Mouse (Mus musculus) cortical plate, adult 2 months (tissue): ENCODE measurements around the gene Nub1. TPM values are rescaled to one million over a fixed set of nuclear protein-coding genes. Genes with fewer than 3 reads are reported as not detected.

Experiments used
- H3K27ac ChIP-seq: fragments of 200-500 bp; 2 replicates; pipeline ENCODE4 v1.5.1; 2012; ENCODE audit warnings: low read length, control low read depth, inconsistent platforms; ENCODE audit not compliant: insufficient read depth
- H3K4me1 ChIP-seq: fragments of 200-500 bp; 2 replicates; pipeline ENCODE4 v1.6.1; 2011; ENCODE audit warnings: low read length; ENCODE audit not compliant: control insufficient read depth, insufficient read depth
- H3K4me3 ChIP-seq: fragments of 200-500 bp; 2 replicates; pipeline ENCODE4 v1.5.1; 2011; ENCODE audit warnings: mild to moderate bottlenecking, low read length, control low read depth; ENCODE audit not compliant: insufficient read depth
- CTCF ChIP-seq: fragments of 200-500 bp; IDR thresholded peaks from 2 replicates; pipeline ENCODE4 v1.5.1; 2011; ENCODE audit warnings: mild to moderate bottlenecking, control low read depth, low read length; ENCODE audit not compliant: insufficient read depth; ENCODE audit errors: extremely low read depth
- POLR2A ChIP-seq: fragments of 200-500 bp; IDR thresholded peaks from 2 replicates; pipeline ENCODE4 v1.6.1; 2011; ENCODE audit warnings: mild to moderate bottlenecking, low read length, control low read depth; ENCODE audit not compliant: insufficient read depth; ENCODE audit errors: extremely low read depth
- polyA plus RNA-seq: library from polyadenylated mRNA; depleted of rRNA; stranded (reverse); fragments of >200 nt; gene quantifications from 2 replicates; pipeline ENCODE4 v1.2.3, GENCODE M21; 2012

Gene Nub1
- polyA plus RNA-seq, 1 experiment, result 81.2 TPM

DNA sequence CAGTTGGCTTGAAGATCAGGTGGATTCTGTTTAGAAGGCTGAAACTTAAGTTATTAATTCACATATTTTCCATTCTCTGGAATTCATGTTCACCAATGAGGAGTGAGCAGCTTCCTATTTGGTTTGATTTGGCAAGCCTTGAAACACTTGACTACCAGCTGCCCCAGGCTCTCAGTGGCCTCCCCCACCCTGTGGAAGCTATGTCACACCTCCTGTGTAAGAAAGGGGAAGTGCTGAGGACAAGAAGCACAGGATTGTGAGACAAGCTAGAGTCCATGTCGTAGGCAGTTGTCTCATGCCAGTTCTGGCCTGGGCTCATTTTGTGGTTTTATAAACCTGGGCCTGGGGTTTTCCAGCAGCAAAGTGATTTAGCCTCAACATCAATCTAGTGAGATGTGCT lies 2.4 kb downstream of the Nub1 start:
- no peaks in the 10 kb centered on the region; the same call in 1 of the 2 replicates for H3K4me1 ChIP-seq
- H3K27ac ChIP-seq, result no peak overlapping the region
- no peak overlapping the region for H3K4me3 ChIP-seq
- no peak for TF ChIP-seq CTCF
- no peak for TF ChIP-seq POLR2A

DNA sequence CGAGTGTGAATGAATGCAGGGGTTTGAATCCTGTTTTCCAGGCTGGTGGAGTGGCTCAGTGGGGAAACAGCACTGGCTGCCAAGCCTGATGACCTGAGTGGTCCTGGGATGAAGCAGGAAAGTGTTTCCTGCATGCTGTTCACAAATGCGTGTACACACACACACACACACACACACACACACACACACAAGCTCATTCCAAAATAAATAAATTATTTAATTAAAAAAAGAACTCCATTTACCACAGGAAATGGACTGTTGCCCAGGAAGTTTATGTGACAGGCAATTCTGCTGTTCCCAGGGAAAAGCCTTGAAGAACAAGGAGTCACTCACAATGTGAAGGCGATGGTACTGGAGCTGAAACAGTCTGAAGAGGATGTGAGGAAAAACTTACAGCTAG lies 11.4 kb downstream of the Nub1 start:
- H3K4me3 ChIP-seq, result no peak overlapping the region
- no peak overlapping the region for H3K27ac ChIP-seq
- no peak for TF ChIP-seq POLR2A
- no peak for TF ChIP-seq CTCF
- H3K4me1 ChIP-seq, result no peaks in the 10 kb centered on the region

GRCm38 (mm10) chr5:24701271-24701670 lies 15.9 kb downstream of the Nub1 start:
- Histone ChIP-seq H3K4me1 (no peaks in the 10 kb centered on the region), H3K4me3 (no peak overlapping the region), H3K27ac (no peak overlapping the region)
- no peak for TF ChIP-seq POLR2A
- no peak for TF ChIP-seq CTCF

DNA sequence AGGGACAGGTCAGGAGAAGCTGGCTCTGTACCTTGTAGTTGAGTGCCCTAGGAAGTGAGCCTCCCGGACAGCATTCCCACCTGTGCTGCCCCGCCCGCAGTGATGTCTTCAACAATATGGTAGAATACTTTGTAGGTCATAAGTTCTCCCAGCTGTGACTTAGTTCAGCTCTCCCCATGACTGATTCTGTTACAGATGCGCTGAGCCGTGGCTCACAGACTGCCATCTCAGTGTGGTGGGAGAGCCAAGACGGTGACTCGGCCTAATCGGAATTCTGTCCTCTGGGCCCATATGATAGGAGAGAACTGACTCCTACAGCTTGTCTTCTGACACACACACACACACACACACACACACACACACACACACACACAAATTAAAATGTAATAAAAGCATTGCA lies 19.3 kb downstream of the Nub1 start:
- no peak overlapping the region for H3K4me3 ChIP-seq
- TF ChIP-seq CTCF (no peak), POLR2A (no peak)
- no peak overlapping the region for H3K27ac ChIP-seq

DNA sequence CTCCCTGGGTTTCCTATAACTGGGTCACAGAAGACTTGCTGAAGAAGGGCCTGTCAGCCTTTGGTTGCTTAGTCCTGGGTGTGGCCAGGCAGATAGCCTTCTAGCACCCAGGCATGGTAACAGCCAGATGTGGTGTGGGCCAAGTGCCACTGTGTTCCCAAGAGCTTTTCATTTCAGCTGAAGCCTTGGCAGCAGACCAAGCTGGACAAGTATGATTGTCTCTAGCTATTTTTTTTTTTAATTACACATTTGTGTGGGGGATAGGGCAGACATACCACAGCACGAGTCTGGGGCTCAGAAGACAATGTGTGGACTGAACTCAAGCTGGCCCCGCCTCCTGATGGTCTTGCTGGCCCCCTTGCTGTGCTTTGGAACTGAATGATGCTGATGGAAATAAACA lies 24.6 kb downstream of the Nub1 start:
- H3K27ac ChIP-seq, result no peak overlapping the region
- no peaks in the 10 kb centered on the region for H3K4me1 ChIP-seq
- TF ChIP-seq CTCF (no peak), POLR2A (no peak)
- no peak overlapping the region for H3K4me3 ChIP-seq

More for the DNA sequence above, 19.3 kb downstream of the Nub1 start:
- H3K4me1 ChIP-seq, result no peaks in the 10 kb centered on the region

DNA sequence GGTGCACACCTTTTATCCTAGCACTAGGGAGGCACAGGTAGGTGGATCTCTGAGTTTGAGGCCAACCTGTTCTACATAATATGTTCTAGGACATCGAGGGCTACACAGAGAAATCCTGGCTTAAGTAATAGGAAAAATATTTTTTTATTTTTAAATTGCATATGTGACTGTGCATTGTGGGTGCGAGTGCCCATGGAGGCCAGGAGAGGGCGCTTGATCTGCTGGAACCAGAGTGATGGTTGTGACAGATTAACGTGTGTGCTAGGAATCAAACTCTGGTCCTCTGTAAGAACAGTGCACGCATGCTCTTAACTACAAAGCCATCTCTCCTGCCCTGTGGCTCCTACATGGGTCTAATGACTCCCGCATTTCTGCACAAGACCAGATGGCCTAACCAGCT lies 26.3 kb downstream of the Nub1 start:
- H3K4me1 ChIP-seq, result no peaks in the 10 kb centered on the region
- TF ChIP-seq POLR2A, result no peak
- no peak for TF ChIP-seq CTCF
- H3K27ac ChIP-seq, result no peak overlapping the region
- no peak overlapping the region for H3K4me3 ChIP-seq

DNA sequence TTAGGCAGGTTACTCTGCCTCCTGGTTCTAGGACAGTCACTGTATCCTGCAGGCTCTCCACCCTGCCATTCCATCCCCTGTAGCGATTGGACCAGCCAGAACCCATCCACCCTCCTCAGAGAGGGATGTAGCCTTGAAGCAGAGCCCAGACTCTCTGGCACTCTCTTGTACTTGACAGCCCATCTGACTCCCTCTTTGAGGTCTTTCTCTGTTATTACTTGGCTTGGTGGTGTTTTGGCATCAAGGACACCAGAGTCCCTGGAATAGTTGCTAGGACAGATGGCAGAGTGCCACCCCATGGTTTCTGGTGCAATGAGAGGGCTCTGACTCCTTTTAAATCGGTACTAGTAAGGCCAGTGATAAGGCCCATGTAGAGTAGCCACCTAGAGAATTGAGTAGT lies 27.9 kb downstream of the Nub1 start:
- H3K4me3 ChIP-seq, result no peak overlapping the region
- H3K4me1 ChIP-seq, result no peaks in the 10 kb centered on the region
- no peak overlapping the region for H3K27ac ChIP-seq
- TF ChIP-seq POLR2A (no peak), CTCF (no peak)

- H3K4me3 ChIP-seq, result no peak overlapping the region
- no peaks in the 10 kb centered on the region for H3K4me1 ChIP-seq
- no peak overlapping the region for H3K27ac ChIP-seq
- TF ChIP-seq CTCF (no peak), POLR2A (no peak)
Measured at GRCm38 (mm10) chr5:24713987-24714386, 28.7 kb downstream of the Nub1 start.

DNA sequence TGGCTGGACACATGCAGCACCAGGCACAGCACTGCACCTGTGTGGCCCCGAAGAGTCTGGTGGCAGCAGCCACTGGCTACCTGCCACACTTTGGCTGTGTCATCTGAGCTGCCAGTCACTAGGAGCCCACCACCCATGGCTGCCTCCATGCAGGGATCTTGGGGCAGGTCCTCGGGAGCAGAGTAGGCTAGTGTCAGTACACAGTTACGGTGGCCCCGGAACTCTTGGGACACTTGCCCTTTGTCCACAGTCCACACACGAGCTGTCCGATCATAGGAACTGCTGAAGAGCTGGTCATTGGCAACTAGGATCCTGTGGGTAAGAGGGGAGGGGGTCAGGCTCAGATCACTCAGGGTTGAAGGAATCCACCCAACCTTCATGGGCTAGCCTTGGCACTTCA lies 32.7 kb downstream of the Nub1 start:
- H3K27ac ChIP-seq, result no peak overlapping the region

DNA sequence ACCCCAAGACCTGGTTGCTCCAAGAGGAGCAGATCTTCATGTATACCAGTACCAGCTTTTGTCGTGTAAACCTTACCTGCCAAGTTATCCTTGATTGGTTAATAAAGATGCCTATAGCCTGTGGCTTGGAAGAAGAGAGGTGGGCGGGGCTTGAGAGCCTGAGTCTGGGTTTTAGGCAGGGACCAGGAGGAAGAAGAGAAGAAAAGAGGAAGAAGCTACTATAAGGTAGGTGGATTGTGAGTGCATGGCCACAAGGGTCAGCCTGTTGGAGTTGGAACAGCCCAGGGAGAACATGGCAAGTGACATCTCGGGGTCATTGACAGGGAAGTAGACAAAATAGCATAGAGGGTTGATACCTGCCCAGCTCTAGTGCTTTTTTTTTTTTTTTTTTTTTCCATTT lies 34.5 kb downstream of the Nub1 start:
- no peak for TF ChIP-seq CTCF
- TF ChIP-seq POLR2A, result no peak
- no peak overlapping the region for H3K27ac ChIP-seq
- H3K4me1 ChIP-seq, result no peaks in the 10 kb centered on the region
- H3K4me3 ChIP-seq, result no peak overlapping the region

More for the DNA sequence above, 32.7 kb downstream of the Nub1 start:
- H3K4me1 ChIP-seq, result no peaks in the 10 kb centered on the region
- TF ChIP-seq CTCF, result no peak
- no peak for TF ChIP-seq POLR2A
- no peak overlapping the region for H3K4me3 ChIP-seq

GRCm38 (mm10) chr5:24723527-24724269 lies 38.4 kb downstream of the Nub1 start:
- TF ChIP-seq CTCF, result no peak
- TF ChIP-seq POLR2A, result no peak
- Histone ChIP-seq H3K4me3 (no peak overlapping the region), H3K4me1 (no peaks in the 10 kb centered on the region), H3K27ac (no peak overlapping the region)
